Mouse (Mus musculus): ENCODE measurements around the gene Nme7. TPM values are rescaled to one million over a fixed set of nuclear protein-coding genes. Genes with fewer than 3 reads are reported as not detected.

Gene Nme7
- total RNA-seq, 2 experiments from 2014 or later: 3.0 to 3.1 TPM

DNA sequence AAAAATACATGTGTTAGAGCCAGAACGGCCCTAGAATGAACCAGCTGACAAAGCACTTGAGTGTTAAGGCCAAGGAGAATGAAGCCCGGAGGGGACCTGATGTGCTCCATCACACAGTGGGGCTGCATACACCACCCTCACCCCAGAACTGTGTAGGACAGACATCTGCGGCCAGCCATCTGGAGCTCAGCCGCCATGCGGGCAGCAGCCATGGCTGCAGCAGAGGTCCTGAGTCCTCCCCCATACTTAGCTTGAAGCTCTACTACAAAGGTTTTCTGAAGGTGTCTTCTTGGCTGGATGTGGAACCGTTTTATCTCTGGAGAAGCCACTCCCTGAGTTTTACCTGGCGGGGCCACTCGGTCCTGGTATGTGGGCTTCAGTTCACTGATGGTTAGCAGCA, 149.2 kb downstream of the Nme7 start:
- intact Hi-C loops (cut with DNase I; ENCODE audit: low total_unique reads): no loop called here

DNA sequence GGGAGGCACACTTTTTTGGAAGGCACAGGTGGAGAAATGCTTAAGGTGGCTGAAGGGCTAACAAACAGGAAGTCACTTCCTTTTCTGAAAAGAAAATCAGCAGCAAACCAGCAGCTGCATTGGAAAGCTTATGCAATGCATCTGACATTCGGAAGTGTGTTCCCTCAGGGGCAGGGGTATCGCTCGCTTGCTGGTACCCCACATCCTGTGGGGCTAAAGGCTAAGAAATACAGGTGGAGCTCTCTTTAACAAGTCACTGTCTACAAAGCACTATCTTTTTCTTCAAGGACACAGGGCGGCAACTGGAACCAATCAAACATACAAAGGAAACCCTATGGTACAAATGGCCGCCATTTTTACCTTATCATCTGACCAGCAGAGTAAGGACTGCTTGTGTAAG, 149.8 kb downstream of the Nme7 start:
- DNase-seq: no peak
- intact Hi-C loops (cut with DNase I; ENCODE audit: low total_unique reads): no loop called here

More for the DNA sequence above, 149.2 kb downstream of the Nme7 start:
- no peak for DNase-seq

DNA sequence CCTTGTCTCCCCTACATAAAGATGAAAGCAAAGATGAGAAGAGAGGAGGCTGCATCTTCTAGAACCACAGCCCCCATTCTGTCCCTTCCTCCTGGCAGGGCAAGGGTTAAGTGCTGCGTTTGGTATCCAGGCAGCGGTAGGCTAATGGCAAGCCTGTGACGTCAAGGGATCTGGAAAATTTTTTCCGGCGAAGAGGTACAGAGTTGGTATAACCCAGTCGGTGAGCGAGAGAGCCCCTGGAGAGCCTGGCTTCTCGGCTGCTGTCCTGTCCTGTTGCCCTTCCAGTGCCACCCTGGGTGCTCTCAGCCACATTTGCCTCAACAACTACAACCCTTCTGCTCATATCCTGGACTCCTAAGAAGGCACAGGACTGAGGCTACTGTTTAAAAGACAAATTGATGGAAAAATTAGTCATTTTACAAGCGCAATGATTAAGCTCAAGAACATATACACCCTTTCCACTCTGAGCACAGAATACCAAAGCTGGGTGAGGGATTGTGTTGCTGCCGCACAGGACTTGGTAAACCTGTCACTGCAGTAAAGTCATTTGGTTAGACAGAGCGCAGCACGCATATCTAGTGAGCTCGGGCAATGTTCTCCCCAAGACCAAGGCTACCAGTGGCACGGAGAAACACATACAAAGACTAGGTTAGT, 151.0 kb downstream of the Nme7 start:
- DNase-seq: no peak
- intact Hi-C loops (cut with DNase I; ENCODE audit: low total_unique reads): no loop called here

DNA sequence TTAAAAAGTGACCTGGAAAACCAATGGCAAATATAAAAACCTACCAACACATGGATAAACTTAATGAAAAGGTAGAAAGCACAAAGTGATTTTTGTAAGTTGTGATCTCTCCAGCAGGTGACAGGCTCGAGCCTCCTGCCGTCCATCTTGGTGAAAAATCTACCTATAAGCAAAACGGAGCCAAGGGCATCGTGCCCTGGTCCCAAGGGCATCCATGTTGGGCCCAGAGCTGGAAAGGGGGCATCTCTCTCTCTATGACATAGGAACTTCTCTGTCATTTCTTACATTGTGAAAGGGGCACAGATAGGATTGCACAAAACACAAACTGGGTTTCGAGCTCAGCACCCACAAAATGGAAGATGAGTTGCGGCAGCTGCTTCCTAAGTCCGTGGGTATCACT, 151.7 kb downstream of the Nme7 start:
- no peak for DNase-seq
- intact Hi-C loops (cut with DNase I; ENCODE audit: low total_unique reads): no loop called here

DNA sequence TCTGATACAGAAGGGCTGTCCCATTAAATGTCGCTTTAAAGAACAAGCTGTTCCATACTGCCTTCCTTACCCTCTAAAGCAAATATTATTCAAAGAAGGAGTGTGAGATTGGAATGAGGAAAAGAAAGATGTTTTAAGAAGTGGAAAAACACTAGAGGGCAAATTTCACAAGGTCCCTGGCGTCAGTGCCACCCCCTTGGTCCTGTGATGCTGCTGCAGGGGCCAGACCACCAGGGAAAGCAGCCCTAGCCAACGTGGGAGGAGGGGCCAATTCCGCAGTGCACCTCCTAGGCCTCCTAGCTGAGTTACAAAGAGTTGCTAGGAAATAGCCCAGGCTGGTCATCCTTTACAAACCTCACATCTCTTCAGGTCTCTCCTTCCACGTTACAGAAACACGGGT, 152.1 kb downstream of the Nme7 start:
- intact Hi-C loops (cut with DNase I; ENCODE audit: low total_unique reads): no loop called here
- DNase-seq: no peak

DNA sequence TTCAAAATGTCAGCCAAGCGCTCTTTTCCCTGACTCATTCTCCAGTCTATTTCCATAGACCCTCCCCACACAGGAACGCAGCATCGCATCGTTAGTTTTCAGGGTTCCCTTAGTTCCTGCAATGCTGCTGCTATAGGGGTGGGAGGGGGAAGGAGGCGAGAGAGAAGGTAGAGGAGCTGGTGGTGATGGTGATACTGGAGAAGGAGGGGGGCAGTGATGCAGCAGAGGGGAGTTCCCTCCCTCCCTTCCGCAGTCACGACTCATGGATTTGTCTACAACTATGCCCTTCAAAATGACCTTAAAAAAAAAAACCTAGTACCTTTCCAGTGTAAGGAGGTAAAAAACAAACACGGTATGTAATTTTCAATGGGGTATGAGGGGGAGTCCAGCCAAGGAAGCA, 152.8 kb downstream of the Nme7 start:
- intact Hi-C loops (cut with DNase I; ENCODE audit: low total_unique reads): no loop called here
- no peak for DNase-seq

DNA sequence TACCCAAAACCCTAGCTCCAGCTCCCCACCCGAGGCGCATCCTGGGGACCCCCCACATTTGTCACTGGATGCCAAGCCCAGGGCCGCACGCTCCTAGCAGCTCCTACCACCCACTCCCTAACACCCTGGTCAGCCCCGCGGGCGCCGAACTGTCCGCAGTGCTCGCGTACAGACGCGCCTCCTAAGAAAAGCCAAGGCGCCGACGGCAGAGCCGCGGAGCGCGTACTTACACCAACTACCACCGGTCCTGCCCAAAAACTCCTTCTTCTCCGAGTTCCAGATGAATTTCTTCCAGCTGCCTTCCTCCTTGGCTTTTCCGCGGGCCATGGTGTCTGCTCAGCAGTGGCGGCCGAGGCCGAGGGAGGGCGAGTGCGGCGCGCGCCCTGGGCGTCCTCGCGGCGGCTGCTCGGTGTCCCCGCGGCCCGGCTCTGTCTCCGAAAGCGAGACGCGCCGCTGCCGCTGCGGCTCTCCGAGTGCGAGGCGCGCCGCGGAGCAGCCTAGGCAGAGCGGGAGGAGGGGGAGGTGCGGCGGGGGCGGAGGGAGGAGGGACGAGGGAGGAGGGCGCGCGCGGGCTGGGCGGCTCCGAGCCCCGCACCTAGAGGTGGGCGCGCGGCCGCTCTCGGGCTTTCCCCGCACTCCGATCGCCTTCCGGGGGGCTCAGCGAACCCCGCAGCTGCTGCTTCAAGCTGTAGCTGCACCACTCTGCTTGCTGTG, 153.8 kb downstream of the Nme7 start:
- peak; percentile 55 for DNase-seq
- intact Hi-C loops (cut with DNase I; ENCODE audit: low total_unique reads): no loop called here

DNA sequence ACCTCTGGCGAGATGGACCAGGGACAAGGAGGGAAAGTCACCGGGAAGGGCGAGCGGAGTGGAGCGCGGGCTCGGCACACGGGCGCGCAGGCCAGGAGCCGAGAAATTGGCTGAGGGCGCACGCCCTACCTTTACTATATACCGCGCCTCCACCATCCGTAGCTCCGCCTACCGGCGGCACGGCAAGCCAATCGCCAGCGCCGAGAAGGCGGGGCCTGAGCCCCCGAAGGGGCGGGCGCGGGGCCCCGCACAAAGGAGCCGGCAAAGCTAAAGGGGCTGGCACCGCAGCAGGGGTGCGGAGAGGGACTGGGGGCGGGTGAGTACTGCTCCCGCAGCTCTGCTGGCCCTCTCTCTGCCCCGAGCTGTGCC, 154.3 kb downstream of the Nme7 start, which contains the start of gene Atp1b1:
Atp1b1 (minus strand) TSS at position 111 of the 369 bp plus-strand sequence.
- DNase-seq: peak; percentile 79
- intact Hi-C loops (cut with DNase I; ENCODE audit: low total_unique reads): no loop called here

DNA sequence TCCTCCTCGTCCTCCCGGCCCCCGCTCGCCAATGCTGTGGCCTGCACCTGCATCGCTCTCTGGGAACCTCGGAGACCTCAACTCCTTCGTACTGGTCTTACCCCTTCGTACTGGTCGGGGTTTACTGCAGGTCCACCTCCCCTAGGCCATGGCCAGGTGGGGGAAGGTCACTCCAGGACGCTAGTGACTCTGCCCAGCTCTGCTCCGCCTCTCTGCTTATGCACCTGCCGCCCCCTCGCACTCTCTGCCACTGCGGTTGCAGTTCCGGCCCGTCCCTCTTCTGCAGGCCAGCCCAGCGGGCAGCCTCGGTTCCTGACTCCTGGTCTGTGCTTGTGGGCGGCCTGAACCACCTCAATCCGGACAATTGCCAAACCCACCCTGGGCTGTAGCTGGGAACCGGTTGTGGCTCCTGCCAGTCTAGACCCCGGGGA, 154.7 kb downstream of the Nme7 start:
- peak; percentile 55 for DNase-seq
- intact Hi-C loops (cut with DNase I; ENCODE audit: low total_unique reads): no loop called here

DNA sequence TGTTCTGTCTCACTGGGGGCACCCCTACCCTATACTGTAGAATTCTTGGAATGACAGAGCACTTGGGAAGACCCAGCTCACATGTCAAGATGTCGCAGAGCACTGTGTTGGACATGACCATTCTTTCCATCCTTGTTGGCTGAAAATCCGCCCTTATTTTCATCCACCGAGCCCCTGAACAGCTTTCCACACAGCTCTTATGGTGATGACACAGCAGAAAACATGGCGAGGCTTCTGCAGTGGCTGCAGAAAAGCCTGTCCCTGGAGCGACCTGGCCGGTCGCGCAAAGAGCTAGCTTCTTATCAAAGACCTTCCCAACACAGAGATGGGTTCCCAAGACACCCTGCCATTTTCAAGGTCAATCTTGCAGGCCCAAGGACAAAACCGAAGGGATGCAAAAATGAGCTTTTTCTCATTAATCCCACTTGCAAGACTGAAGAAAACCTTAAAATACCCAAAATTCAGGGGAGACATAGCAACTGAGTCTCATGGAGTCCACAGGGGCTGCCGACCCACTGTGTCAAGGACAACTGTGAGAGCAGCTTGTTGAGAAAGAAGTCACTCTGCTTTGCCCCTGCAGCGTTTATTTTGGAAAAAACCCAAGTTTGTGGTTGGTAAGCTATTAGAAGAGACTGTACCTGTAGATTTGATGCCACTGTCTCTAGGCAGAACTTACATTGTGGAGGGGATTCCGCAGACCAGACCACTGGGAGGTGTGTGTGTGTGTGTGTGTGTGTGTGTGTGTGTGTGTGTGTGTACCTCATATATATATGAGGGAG, 155.4 kb downstream of the Nme7 start:
- no peak for DNase-seq
- intact Hi-C loops (cut with DNase I; ENCODE audit: low total_unique reads): no loop called here

DNA sequence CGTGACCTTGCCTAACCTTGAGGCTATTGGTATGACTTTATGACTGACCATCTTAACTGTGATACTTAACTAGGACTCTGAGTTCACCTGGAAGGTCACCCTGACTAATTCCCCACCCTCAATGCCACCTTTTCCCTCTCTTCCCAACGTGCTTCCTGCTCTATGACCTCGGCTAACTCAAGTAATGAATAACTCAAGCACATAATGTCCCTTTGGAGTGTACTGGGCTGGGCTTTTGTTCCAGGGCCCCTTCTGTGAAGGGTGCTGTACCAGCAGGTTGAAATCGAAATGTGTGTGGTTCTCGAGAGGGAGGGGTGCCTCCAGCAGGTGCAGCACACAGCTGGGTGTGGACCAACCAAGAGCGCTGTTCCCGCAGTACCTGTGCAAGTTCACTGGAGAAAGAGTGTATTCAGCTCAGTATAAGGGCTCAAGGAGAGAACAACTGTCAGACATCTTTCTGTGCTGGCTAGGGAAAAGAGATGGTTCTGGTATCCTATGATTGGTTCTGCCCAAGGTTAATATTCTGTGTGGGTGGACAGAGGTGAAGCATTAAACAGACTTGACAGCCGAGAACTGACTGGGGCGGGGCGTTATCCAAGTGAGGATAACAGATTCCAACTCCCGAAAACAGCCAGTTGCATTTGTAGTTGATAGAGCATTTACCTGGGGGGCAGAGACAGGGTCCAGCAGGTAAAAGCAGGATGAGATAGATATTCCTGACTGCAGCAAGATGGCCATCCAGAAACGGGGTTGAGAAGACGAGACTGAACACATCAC, 157.2 kb downstream of the Nme7 start:
- intact Hi-C loops (cut with DNase I; ENCODE audit: low total_unique reads): no loop called here
- DNase-seq: no peak

DNA sequence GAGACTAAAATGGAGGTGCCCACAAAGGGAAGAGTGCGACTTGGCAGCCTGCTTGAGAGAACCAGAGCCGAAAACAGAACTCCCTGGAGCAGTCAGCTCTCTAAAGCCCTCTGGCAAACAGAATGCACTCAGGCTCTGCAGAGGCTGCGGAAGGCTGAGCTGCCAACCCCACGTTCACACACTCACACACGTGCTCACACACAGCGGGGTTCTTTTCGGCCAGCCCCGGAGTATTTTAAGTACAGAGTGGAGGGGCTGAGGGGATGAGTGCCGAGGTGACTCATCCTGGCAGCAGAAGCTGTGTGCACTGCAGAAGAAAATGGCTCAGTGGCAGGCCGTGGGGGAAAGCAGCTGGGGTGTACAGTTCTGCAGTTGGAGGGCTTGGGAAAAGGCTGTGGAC, 157.8 kb downstream of the Nme7 start:
- intact Hi-C loops (cut with DNase I; ENCODE audit: low total_unique reads): no loop called here
- DNase-seq: peak; percentile 64

DNA sequence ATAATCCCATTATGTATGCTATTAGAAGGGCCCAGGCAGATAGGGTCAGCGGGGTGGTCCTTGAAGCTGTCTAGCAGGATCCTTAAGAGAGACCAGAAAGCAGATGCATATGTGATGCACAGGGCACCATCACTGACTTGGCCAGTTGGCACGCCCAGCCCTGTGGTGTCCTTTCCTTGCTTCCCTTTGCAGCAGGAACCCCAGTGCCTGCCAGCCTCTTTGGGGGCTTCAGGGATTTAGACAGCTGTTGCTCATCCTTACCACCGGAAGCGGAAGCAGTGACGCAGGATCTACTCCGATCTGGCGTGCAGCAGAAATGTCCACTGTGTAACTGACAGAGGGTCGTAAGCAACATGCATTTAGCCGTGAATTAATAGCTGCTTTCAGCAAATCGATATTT, 163.5 kb downstream of the Nme7 start:
- DNase-seq: no peak
- intact Hi-C loops (cut with DNase I; ENCODE audit: low total_unique reads): no loop called here

DNA sequence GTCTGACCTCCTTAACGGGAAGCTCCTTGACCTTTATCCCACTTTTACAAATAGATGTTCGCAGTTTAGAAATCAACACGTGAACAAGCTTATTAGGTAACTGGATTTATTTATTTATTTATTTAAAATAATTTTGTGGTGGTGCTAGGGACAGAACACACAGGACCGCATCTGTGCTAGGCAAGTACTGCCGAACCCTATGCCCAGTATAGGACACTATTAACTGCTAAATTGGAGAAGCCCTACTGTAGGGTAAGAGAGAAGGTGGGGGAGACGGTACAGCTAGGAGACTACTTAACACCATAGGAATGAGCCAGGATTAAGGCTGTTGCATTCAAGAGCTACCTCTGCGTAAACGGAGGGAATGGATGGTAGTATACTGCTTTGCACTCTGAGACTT, 164.4 kb downstream of the Nme7 start:
- no peak for DNase-seq
- intact Hi-C loops (cut with DNase I; ENCODE audit: low total_unique reads): no loop called here

DNA sequence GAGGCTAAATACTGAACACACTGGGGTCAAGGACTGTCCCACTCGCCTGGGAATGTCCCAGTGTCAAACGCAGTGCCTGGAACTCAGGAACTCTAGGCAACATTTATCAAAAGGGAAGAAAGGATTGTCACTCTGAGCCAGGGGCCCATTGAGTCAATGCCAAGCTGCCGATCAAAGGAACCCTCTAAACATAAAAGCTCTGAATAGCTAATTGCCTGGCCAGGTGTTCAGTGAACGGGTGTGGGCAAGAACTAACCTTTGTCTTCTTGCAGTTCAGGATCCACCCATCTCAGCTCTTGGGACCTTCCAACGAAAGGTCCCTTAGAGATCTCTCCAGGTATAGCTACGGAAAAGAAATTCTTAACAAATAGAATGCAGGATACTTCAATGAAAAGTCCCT, 167.1 kb downstream of the Nme7 start:
- DNase-seq: no peak
- intact Hi-C loops (cut with DNase I; ENCODE audit: low total_unique reads): no loop called here

DNA sequence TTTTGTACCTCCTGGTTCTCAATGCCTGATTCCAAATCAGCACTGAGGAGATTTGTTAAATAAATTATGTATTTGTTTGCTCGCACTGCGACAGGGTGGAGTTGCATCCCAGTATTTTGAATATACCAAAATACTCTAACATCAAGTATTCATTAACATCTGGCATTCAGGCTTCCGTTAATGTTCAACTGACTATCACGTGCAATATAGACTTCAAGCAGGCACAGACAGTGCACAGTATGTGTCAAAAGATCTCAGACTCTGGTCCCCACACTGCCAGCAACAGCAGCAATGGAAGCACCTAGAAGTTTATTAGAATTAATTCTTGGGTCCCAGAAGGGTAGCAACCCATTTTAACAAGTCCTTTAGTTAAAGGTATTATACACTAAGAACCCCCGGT, 167.7 kb downstream of the Nme7 start:
- DNase-seq: no peak
- intact Hi-C loops (cut with DNase I; ENCODE audit: low total_unique reads): no loop called here

DNA sequence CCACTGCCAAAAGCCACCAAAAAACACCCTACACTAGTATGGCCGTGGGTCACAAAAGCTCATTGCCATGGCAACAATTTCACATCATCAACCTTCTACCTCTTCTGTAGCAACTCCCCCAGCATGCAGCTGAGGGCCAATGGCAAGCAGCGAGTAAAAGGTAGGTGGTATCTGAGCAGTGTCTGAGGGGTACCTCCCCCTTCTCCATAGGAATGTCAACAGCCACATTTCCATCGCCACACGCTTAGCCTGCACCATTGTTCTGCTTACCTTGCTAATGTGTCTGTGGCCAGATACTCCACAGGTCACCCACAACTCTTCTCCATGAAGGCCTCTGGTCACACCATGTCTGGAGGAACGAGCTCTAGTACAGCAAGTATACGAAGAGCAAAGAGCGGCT, 169.5 kb downstream of the Nme7 start:
- intact Hi-C loops (cut with DNase I; ENCODE audit: low total_unique reads): no loop called here
- no peak for DNase-seq

DNA sequence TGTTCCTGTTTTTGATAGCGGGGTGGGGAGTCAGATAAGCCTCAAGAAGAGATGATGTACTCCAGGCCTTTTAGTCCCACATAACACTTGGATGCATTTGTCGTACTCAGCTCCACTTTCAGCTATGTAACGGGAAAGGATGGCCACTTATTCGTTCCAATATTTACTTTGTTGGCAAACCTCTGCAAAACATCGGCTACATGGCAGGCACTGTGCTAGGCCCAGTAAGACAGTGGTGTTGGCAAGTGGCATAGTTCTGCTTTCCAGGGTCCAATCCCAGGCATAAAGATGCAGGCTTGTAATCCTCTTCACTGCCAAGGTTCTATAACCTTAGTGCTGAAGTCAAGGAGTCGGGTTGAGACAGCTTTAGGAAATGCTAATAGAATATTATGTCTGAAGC, 170.4 kb downstream of the Nme7 start:
- no peak for DNase-seq
- intact Hi-C loops (cut with DNase I; ENCODE audit: low total_unique reads): no loop called here

DNA sequence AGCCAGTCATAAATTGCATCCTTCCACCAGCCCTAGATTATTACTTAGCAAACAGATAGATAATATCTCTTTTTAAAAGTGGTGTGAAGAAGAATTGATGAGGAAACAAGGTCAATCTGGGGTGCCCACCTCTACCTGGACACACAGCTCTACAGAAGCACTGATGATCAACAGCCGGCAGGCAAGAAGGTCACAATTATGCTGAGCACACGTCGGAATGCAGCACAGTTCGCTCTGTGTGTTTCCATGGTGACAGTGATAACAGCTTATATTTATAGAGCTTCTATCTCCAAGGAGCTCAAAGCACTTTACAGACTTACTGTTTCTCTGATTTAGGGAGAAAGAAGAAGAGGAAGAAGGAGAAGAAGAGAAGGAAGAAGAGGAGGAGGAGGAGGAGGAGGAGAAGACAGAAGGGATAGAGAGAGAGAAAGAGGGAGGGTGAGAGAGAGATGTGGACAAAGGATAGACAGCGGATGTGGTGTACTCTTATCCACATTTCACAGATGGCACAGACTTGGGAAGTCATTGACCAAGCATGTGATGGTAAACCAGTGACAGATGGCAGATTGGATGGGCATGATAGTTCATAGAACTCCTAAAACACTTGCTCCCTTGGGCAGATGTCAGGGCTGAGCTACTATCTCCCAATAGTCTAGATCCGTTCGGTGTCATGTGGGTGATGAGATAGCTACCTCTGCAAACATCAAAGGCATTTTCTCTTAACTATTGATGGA, 171.0 kb downstream of the Nme7 start:
- intact Hi-C loops (cut with DNase I; ENCODE audit: low total_unique reads): no loop called here
- DNase-seq: no peak
